Mouse (Mus musculus): ENCODE results near the gene Dlgap5. TPM values are rescaled to one million over a fixed set of nuclear protein-coding genes. Genes with fewer than 3 reads are reported as not detected.
A peak's percentile ranks its signal among the peaks of the same experiment; 100 is the strongest.

Dlgap5 gene
- polyA plus RNA-seq, 1 experiment, result 0.21 TPM

GRCm38 (mm10) chr14:47444907-47445306, 26.7 kb upstream of the Dlgap5 start:
- no peak for TF ChIP-seq POLR2A (IDR thresholded peaks at IDR 0.05; ENCODE audit: extremely low read depth, insufficient read depth, low read length)
- no peak overlapping the region for H3K4me3 ChIP-seq (ENCODE audit: insufficient read depth, low read length)
- H3K4me1 ChIP-seq (ENCODE audit: control insufficient read depth, insufficient read depth, low read length), result peaks cover 1% of the 10 kb centered on the region; the same call in 1 of the 2 replicates
- H3K27ac ChIP-seq (ENCODE audit: insufficient read depth, low read length), result no peak overlapping the region

- no peak overlapping the region for H3K27ac ChIP-seq (ENCODE audit: insufficient read depth, low read length)
- TF ChIP-seq CTCF (IDR thresholded peaks at IDR 0.05; ENCODE audit: extremely low read depth, insufficient read depth, low read length), result no peak
- TF ChIP-seq POLR2A (IDR thresholded peaks at IDR 0.05; ENCODE audit: extremely low read depth, insufficient read depth, low read length), result no peak
- H3K4me1 ChIP-seq (ENCODE audit: control insufficient read depth, insufficient read depth, low read length), result no peaks in the 10 kb centered on the region
- H3K4me3 ChIP-seq (ENCODE audit: insufficient read depth, low read length), result no peak overlapping the region
Observed at GRCm38 (mm10) chr14:47438947-47439346, 20.7 kb upstream of the Dlgap5 start.

- H3K27ac ChIP-seq (ENCODE audit: insufficient read depth, low read length), result no peak overlapping the region
- TF ChIP-seq CTCF (IDR thresholded peaks at IDR 0.05; ENCODE audit: extremely low read depth, insufficient read depth, low read length) (peak; percentile 22), POLR2A (IDR thresholded peaks at IDR 0.05; ENCODE audit: extremely low read depth, insufficient read depth, low read length) (no peak)
- H3K4me3 ChIP-seq (ENCODE audit: insufficient read depth, low read length), result no peak overlapping the region
- H3K4me1 ChIP-seq (ENCODE audit: control insufficient read depth, insufficient read depth, low read length), result no peaks in the 10 kb centered on the region
Observed at GRCm38 (mm10) chr14:47432987-47433386, 14.8 kb upstream of the Dlgap5 start.

GRCm38 (mm10) chr14:47422466-47422865, 4.3 kb upstream of the Dlgap5 start:
- TF ChIP-seq POLR2A (IDR thresholded peaks at IDR 0.05; ENCODE audit: extremely low read depth, insufficient read depth, low read length) (no peak), CTCF (IDR thresholded peaks at IDR 0.05; ENCODE audit: extremely low read depth, insufficient read depth, low read length) (no peak)
- H3K4me1 ChIP-seq (ENCODE audit: control insufficient read depth, insufficient read depth, low read length), result no peaks in the 10 kb centered on the region
- no peak overlapping the region for H3K4me3 ChIP-seq (ENCODE audit: insufficient read depth, low read length)
- H3K27ac ChIP-seq (ENCODE audit: insufficient read depth, low read length), result no peak overlapping the region

GRCm38 (mm10) chr14:47421606-47422005, 3.4 kb upstream of the Dlgap5 start:
- no peaks in the 10 kb centered on the region for H3K4me1 ChIP-seq (ENCODE audit: control insufficient read depth, insufficient read depth, low read length)
- TF ChIP-seq CTCF (IDR thresholded peaks at IDR 0.05; ENCODE audit: extremely low read depth, insufficient read depth, low read length) (no peak), POLR2A (IDR thresholded peaks at IDR 0.05; ENCODE audit: extremely low read depth, insufficient read depth, low read length) (no peak)
- H3K27ac ChIP-seq (ENCODE audit: insufficient read depth, low read length), result no peak overlapping the region
- no peak overlapping the region for H3K4me3 ChIP-seq (ENCODE audit: insufficient read depth, low read length)

GRCm38 (mm10) chr14:47419723-47420276, 1.6 kb upstream of the Dlgap5 start:
- no peak for TF ChIP-seq CTCF (IDR thresholded peaks at IDR 0.05; ENCODE audit: extremely low read depth, insufficient read depth, low read length)
- no peak for TF ChIP-seq POLR2A (IDR thresholded peaks at IDR 0.05; ENCODE audit: extremely low read depth, insufficient read depth, low read length)
- H3K4me3 ChIP-seq (ENCODE audit: insufficient read depth, low read length), result no peak overlapping the region
- no peaks in the 10 kb centered on the region for H3K4me1 ChIP-seq (ENCODE audit: control insufficient read depth, insufficient read depth, low read length)
- no peak overlapping the region for H3K27ac ChIP-seq (ENCODE audit: insufficient read depth, low read length)

- TF ChIP-seq POLR2A (IDR thresholded peaks at IDR 0.05; ENCODE audit: extremely low read depth, insufficient read depth, low read length), result no peak
- TF ChIP-seq CTCF (IDR thresholded peaks at IDR 0.05; ENCODE audit: extremely low read depth, insufficient read depth, low read length), result no peak
- Histone ChIP-seq H3K27ac (ENCODE audit: insufficient read depth, low read length) (no peak overlapping the region), H3K4me1 (ENCODE audit: control insufficient read depth, insufficient read depth, low read length) (no peaks in the 10 kb centered on the region), H3K4me3 (ENCODE audit: insufficient read depth, low read length) (no peak overlapping the region)
Observed at GRCm38 (mm10) chr14:47419034-47419625, 923 bp upstream of the Dlgap5 start.

- no peak overlapping the region for H3K27ac ChIP-seq (ENCODE audit: insufficient read depth, low read length)
- no peaks in the 10 kb centered on the region for H3K4me1 ChIP-seq (ENCODE audit: control insufficient read depth, insufficient read depth, low read length)
- TF ChIP-seq POLR2A (IDR thresholded peaks at IDR 0.05; ENCODE audit: extremely low read depth, insufficient read depth, low read length) (no peak), CTCF (IDR thresholded peaks at IDR 0.05; ENCODE audit: extremely low read depth, insufficient read depth, low read length) (no peak)
- peak overlapping the region; percentile 52; the same call in 1 of the 2 replicates for H3K4me3 ChIP-seq (ENCODE audit: insufficient read depth, low read length)
Observed at GRCm38 (mm10) chr14:47418666-47418991, 422 bp upstream of the Dlgap5 start.

- Histone ChIP-seq H3K4me3 (ENCODE audit: insufficient read depth, low read length) (no peak overlapping the region; the same call in 1 of the 2 replicates), H3K27ac (ENCODE audit: insufficient read depth, low read length) (no peak overlapping the region), H3K4me1 (ENCODE audit: control insufficient read depth, insufficient read depth, low read length) (no peaks in the 10 kb centered on the region)
- TF ChIP-seq POLR2A (IDR thresholded peaks at IDR 0.05; ENCODE audit: extremely low read depth, insufficient read depth, low read length) (no peak), CTCF (IDR thresholded peaks at IDR 0.05; ENCODE audit: extremely low read depth, insufficient read depth, low read length) (no peak)
Observed at GRCm38 (mm10) chr14:47417346-47417745, 861 bp downstream of the Dlgap5 start.

GRCm38 (mm10) chr14:47406000-47406399, 12.2 kb downstream of the Dlgap5 start:
- TF ChIP-seq POLR2A (IDR thresholded peaks at IDR 0.05; ENCODE audit: extremely low read depth, insufficient read depth, low read length) (no peak), CTCF (IDR thresholded peaks at IDR 0.05; ENCODE audit: extremely low read depth, insufficient read depth, low read length) (no peak)
- Histone ChIP-seq H3K4me3 (ENCODE audit: insufficient read depth, low read length) (no peak overlapping the region), H3K4me1 (ENCODE audit: control insufficient read depth, insufficient read depth, low read length) (no peaks in the 10 kb centered on the region)

More at GRCm38 (mm10) chr14:47406000-47406399, 12.2 kb downstream of the Dlgap5 start:
- no peak overlapping the region for H3K27ac ChIP-seq (ENCODE audit: insufficient read depth, low read length)

Measured in cortical plate, adult 2 months (tissue).